Comparison of ENCODE assay signal across 15 mouse cellular contexts in the genomic region with DNA sequence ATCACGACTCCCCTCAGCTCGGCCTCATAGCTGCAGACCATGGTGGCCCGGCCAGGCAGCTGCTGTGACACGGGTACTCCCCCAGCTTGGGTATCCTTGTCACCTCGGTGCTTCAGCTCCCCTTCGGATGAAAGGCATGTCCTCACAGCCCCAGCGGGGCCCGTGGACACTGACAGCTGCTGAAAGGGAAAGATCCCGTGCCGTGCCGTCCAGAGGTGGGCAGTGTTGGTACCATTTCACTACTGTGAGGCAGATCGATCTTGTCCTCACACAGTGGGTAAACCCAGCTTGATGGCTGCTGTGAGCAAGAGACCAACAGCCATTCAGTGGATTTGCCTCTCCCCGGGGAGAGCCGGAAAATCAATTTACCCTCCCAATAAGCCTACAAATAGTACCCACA. TPM values are rescaled to one million over a fixed set of nuclear protein-coding genes. Genes with fewer than 3 reads are reported as not detected.
"Had no signal": no experiment of that assay in that cellular context is flagged by ENCODE, and none has a peak within 500 bp of the region (broad histone marks: within the 10 kb centered on the region; RNA-seq: fewer than 3 reads in every experiment).

No protein-coding gene starts in this region.

- H3K4me3 ChIP-seq: limb, embryonic 10.5 days; liver, embryonic 12.5 days; midbrain, embryonic 12.5 days; neural tube, embryonic 13.5 days had no signal

- H3K4me2 ChIP-seq: liver, embryonic 12.5 days; lung, embryonic 14.5 days; midbrain, embryonic 12.5 days; neural tube, embryonic 13.5 days had no signal

- ATAC-seq: liver, embryonic 12.5 days had no signal

- H3K9ac ChIP-seq: liver, embryonic 12.5 days; lung, embryonic 14.5 days; midbrain, embryonic 12.5 days; neural tube, embryonic 13.5 days had no signal

- H3K27ac ChIP-seq: limb, embryonic 10.5 days; liver, embryonic 12.5 days; midbrain, embryonic 12.5 days; neural tube, embryonic 13.5 days had no signal

- H3K36me3 ChIP-seq: limb, embryonic 10.5 days; liver, embryonic 12.5 days; midbrain, embryonic 12.5 days; neural tube, embryonic 13.5 days had no signal

- DNase-seq: kidney, adult 18-20 months; kidney, postnatal 25 days; lung, embryonic 14.5 days; lung, postnatal 10 days; lung, postnatal 4 days; retina, postnatal 1 day; right cerebral cortex, postnatal 4 days; spleen, adult 18-20 months; thymus, adult 18-20 months; thymus, postnatal 14 days had no signal

- H3K9me3 ChIP-seq: limb, embryonic 10.5 days; liver, embryonic 12.5 days; midbrain, embryonic 12.5 days; neural tube, embryonic 13.5 days had no signal

RNA-seq across cellular contexts. Expression of a gene that starts 42.3 kb away (rescaled TPM):
- total RNA-seq: megakaryocyte, adult 5-6 weeks had no signal
